Mouse (Mus musculus) stomach, postnatal 0 days (tissue): ENCODE results near the gene Hspa5.

Experiments used
- CTCF ChIP-seq: IDR thresholded peaks from 2 replicates; pipeline ENCODE4 v1.5.1; 2016; ENCODE audit warnings: antibody characterized with exemption, low read depth, mild to moderate bottlenecking, moderate library complexity
- EP300 ChIP-seq: optimal IDR thresholded peaks from 2 replicates; pipeline ENCODE3; 2016; ENCODE audit warnings: antibody characterized with exemption

DNA sequence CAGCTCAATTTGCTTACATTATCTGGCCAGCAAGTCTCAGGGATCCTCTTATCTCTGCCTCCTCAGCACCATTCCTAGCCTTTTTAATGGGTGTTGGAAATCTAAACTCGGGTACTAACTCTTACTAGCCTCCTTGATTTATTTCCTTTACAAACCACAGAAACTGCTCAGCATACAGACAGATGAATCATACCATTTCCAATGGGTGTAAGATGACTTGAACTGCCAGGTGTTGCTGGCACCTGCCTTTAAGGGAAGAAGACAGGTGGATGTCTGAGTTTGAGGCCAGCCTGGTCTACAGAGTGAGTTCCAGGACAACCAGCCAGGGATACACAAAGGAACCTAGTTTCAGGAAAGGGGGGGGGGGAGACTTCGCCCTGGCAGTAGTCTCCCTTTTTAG, 36.3 kb downstream of the Hspa5 start:
- no peak for TF ChIP-seq CTCF
- no peak for TF ChIP-seq EP300
